Mouse (Mus musculus): ENCODE results near the gene Smok3b. TPM values are rescaled to one million over a fixed set of nuclear protein-coding genes. Genes with fewer than 3 reads are reported as not detected.
"Not testable (repeated sequence)": the region's sequence is repeated elsewhere in the genome, so short reads cannot be mapped to it uniquely, and the experiment has no call there.

The Smok3b gene
- not detected in 2 replicates for polyA plus RNA-seq (2015; fragmentation: Nextera tagmentation; extraction: Ambion mirVana)

GRCm38 (mm10) chr5:138020961-138021479 lies at the start of gene Smok3b, which contains the start of gene Smok3a:
Smok3b (plus strand) TSS chr5:138021429.
Smok3a (plus strand) TSS chr5:138021261.
- WGBS (ENCODE audit: insufficient replicate concordance): 66% methylated on average over 3 of the region's 7 CpGs
- ATAC-seq (ENCODE audit: low read depth); H3K27me3 ChIP-seq (ENCODE audit: control insufficient read depth, insufficient read depth, low read depth, low read length); H3K4me1 ChIP-seq (ENCODE audit: control insufficient read depth, low read depth, low read length); H3K36me3 ChIP-seq (ENCODE audit: control insufficient read depth, insufficient read depth); H3K27ac ChIP-seq (ENCODE audit: low read length); H3K9ac ChIP-seq (ENCODE audit: low read depth, low read length); H3K4me2 ChIP-seq (ENCODE audit: low read depth, low read length); H3K9me3 ChIP-seq (replicated peaks; ENCODE audit: control insufficient read depth, low read length); H3K4me3 ChIP-seq (ENCODE audit: low read depth, low read length): not testable (repeated sequence)

- H3K27ac ChIP-seq (ENCODE audit: low read length): no peak overlapping the region
- no peaks in the 10 kb centered on the region for H3K9me3 ChIP-seq (replicated peaks; ENCODE audit: control insufficient read depth, low read length)
- 43% methylated on average over 2 of the region's 2 CpGs for WGBS (ENCODE audit: insufficient replicate concordance)
- no peaks in the 10 kb centered on the region for H3K36me3 ChIP-seq (ENCODE audit: control insufficient read depth, insufficient read depth)
- H3K9ac ChIP-seq (ENCODE audit: low read depth, low read length): no peak overlapping the region
- H3K4me3 ChIP-seq (ENCODE audit: low read depth, low read length): no peak overlapping the region
- H3K4me1 ChIP-seq (ENCODE audit: control insufficient read depth, low read depth, low read length): no peaks in the 10 kb centered on the region
- H3K4me2 ChIP-seq (ENCODE audit: low read depth, low read length): no peak overlapping the region
- ATAC-seq (ENCODE audit: low read depth): no peak
- H3K27me3 ChIP-seq (ENCODE audit: control insufficient read depth, insufficient read depth, low read depth, low read length): no peaks in the 10 kb centered on the region
Observed at GRCm38 (mm10) chr5:137973161-137973560, 48.1 kb upstream of the Smok3b start.

- no peak overlapping the region for H3K27ac ChIP-seq (ENCODE audit: low read length)
- 43% methylated on average over 3 of the region's 3 CpGs for WGBS (ENCODE audit: insufficient replicate concordance)
- no peaks in the 10 kb centered on the region for H3K36me3 ChIP-seq (ENCODE audit: control insufficient read depth, insufficient read depth)
- H3K9ac ChIP-seq (ENCODE audit: low read depth, low read length): no peak overlapping the region
- no peaks in the 10 kb centered on the region for H3K9me3 ChIP-seq (replicated peaks; ENCODE audit: control insufficient read depth, low read length)
- H3K27me3 ChIP-seq (ENCODE audit: control insufficient read depth, insufficient read depth, low read depth, low read length): no peaks in the 10 kb centered on the region
- no peaks in the 10 kb centered on the region for H3K4me1 ChIP-seq (ENCODE audit: control insufficient read depth, low read depth, low read length)
- no peak for ATAC-seq (ENCODE audit: low read depth)
- no peak overlapping the region for H3K4me2 ChIP-seq (ENCODE audit: low read depth, low read length)
- no peak overlapping the region for H3K4me3 ChIP-seq (ENCODE audit: low read depth, low read length)
Observed at GRCm38 (mm10) chr5:137973738-137974137, 47.5 kb upstream of the Smok3b start.

GRCm38 (mm10) chr5:137974724-137975123 lies 46.5 kb upstream of the Smok3b start:
- Histone ChIP-seq H3K9me3 (replicated peaks; ENCODE audit: control insufficient read depth, low read length) (no peaks in the 10 kb centered on the region), H3K4me2 (ENCODE audit: low read depth, low read length) (no peak overlapping the region), H3K4me1 (ENCODE audit: control insufficient read depth, low read depth, low read length) (no peaks in the 10 kb centered on the region), H3K27ac (ENCODE audit: low read length) (0 out of 2 replicates have a peak overlapping the region, but pooled peaks have one; percentile 3), H3K36me3 (ENCODE audit: control insufficient read depth, insufficient read depth) (no peaks in the 10 kb centered on the region), H3K9ac (ENCODE audit: low read depth, low read length) (no peak overlapping the region), H3K4me3 (ENCODE audit: low read depth, low read length) (no peak overlapping the region), H3K27me3 (ENCODE audit: control insufficient read depth, insufficient read depth, low read depth, low read length) (no peaks in the 10 kb centered on the region)
- 28% methylated on average over 3 of the region's 3 CpGs for WGBS (ENCODE audit: insufficient replicate concordance)
- peak; percentile 39; the same call in 1 of the 2 replicates for ATAC-seq (ENCODE audit: low read depth)

- ATAC-seq (ENCODE audit: low read depth): no peak
- H3K4me1 ChIP-seq (ENCODE audit: control insufficient read depth, low read depth, low read length): no peaks in the 10 kb centered on the region
- H3K9ac ChIP-seq (ENCODE audit: low read depth, low read length): no peak overlapping the region
- H3K4me2 ChIP-seq (ENCODE audit: low read depth, low read length): no peak overlapping the region
- H3K27ac ChIP-seq (ENCODE audit: low read length): 0 out of 2 replicates have a peak overlapping the region, but pooled peaks have one; percentile 3
- no peaks in the 10 kb centered on the region for H3K36me3 ChIP-seq (ENCODE audit: control insufficient read depth, insufficient read depth)
- no peaks in the 10 kb centered on the region for H3K9me3 ChIP-seq (replicated peaks; ENCODE audit: control insufficient read depth, low read length)
- 20% methylated on average over 1 of the region's 1 CpGs for WGBS (ENCODE audit: insufficient replicate concordance)
- no peaks in the 10 kb centered on the region for H3K27me3 ChIP-seq (ENCODE audit: control insufficient read depth, insufficient read depth, low read depth, low read length)
- H3K4me3 ChIP-seq (ENCODE audit: low read depth, low read length): no peak overlapping the region
Observed at GRCm38 (mm10) chr5:137975434-137975833, 45.8 kb upstream of the Smok3b start.

- no peaks in the 10 kb centered on the region for H3K36me3 ChIP-seq (ENCODE audit: control insufficient read depth, insufficient read depth)
- ATAC-seq (ENCODE audit: low read depth): no peak
- WGBS (ENCODE audit: insufficient replicate concordance): 23% methylated on average over 1 of the region's 1 CpGs
- no peaks in the 10 kb centered on the region for H3K27me3 ChIP-seq (ENCODE audit: control insufficient read depth, insufficient read depth, low read depth, low read length)
- no peaks in the 10 kb centered on the region for H3K9me3 ChIP-seq (replicated peaks; ENCODE audit: control insufficient read depth, low read length)
- no peak overlapping the region for H3K27ac ChIP-seq (ENCODE audit: low read length)
- no peak overlapping the region for H3K4me3 ChIP-seq (ENCODE audit: low read depth, low read length)
- H3K9ac ChIP-seq (ENCODE audit: low read depth, low read length): no peak overlapping the region
- no peaks in the 10 kb centered on the region for H3K4me1 ChIP-seq (ENCODE audit: control insufficient read depth, low read depth, low read length)
- no peak overlapping the region for H3K4me2 ChIP-seq (ENCODE audit: low read depth, low read length)
Observed at GRCm38 (mm10) chr5:137977291-137977690, 43.9 kb upstream of the Smok3b start.

- Histone ChIP-seq H3K9ac (ENCODE audit: low read depth, low read length) (no peak overlapping the region), H3K27ac (ENCODE audit: low read length) (no peak overlapping the region), H3K36me3 (ENCODE audit: control insufficient read depth, insufficient read depth) (no peaks in the 10 kb centered on the region), H3K9me3 (replicated peaks; ENCODE audit: control insufficient read depth, low read length) (no peaks in the 10 kb centered on the region), H3K4me1 (ENCODE audit: control insufficient read depth, low read depth, low read length) (no peaks in the 10 kb centered on the region), H3K4me2 (ENCODE audit: low read depth, low read length) (no peak overlapping the region), H3K27me3 (ENCODE audit: control insufficient read depth, insufficient read depth, low read depth, low read length) (no peaks in the 10 kb centered on the region), H3K4me3 (ENCODE audit: low read depth, low read length) (no peak overlapping the region)
- 40% methylated on average over 2 of the region's 2 CpGs for WGBS (ENCODE audit: insufficient replicate concordance)
- no peak for ATAC-seq (ENCODE audit: low read depth)
Observed at GRCm38 (mm10) chr5:137979081-137979480, 42.1 kb upstream of the Smok3b start.

GRCm38 (mm10) chr5:137981300-137981699 lies 39.9 kb upstream of the Smok3b start, which contains the start of gene Azgp1:
Azgp1 (plus strand) TSS chr5:137981520.
- no peak within 1 kb of the TSS; the same call in 1 of the 2 replicates for H3K4me2 ChIP-seq (ENCODE audit: low read depth, low read length)
- 31% methylated on average over 4 of the region's 4 CpGs for WGBS (ENCODE audit: insufficient replicate concordance)
- no peak within 1 kb of the TSS; the same call in 1 of the 2 replicates for H3K27ac ChIP-seq (ENCODE audit: low read length)
- no peaks in the 10 kb centered on the region for H3K9me3 ChIP-seq (replicated peaks; ENCODE audit: control insufficient read depth, low read length)
- H3K27me3 ChIP-seq (ENCODE audit: control insufficient read depth, insufficient read depth, low read depth, low read length): no peaks in the 10 kb centered on the region
- H3K4me3 ChIP-seq (ENCODE audit: low read depth, low read length): peak within 1 kb of the TSS; percentile 27
- H3K9ac ChIP-seq (ENCODE audit: low read depth, low read length): no peak within 1 kb of the TSS
- ATAC-seq (ENCODE audit: low read depth): peak; percentile 79
- no peaks in the 10 kb centered on the region for H3K36me3 ChIP-seq (ENCODE audit: control insufficient read depth, insufficient read depth)
- H3K4me1 ChIP-seq (ENCODE audit: control insufficient read depth, low read depth, low read length): no peaks in the 10 kb centered on the region

GRCm38 (mm10) chr5:137986351-137986750 lies 34.9 kb upstream of the Smok3b start:
- Histone ChIP-seq H3K4me2 (ENCODE audit: low read depth, low read length) (no peak overlapping the region), H3K27me3 (ENCODE audit: control insufficient read depth, insufficient read depth, low read depth, low read length) (no peaks in the 10 kb centered on the region), H3K4me3 (ENCODE audit: low read depth, low read length) (no peak overlapping the region), H3K9ac (ENCODE audit: low read depth, low read length) (no peak overlapping the region), H3K4me1 (ENCODE audit: control insufficient read depth, low read depth, low read length) (no peaks in the 10 kb centered on the region), H3K9me3 (replicated peaks; ENCODE audit: control insufficient read depth, low read length) (no peaks in the 10 kb centered on the region), H3K27ac (ENCODE audit: low read length) (no peak overlapping the region), H3K36me3 (ENCODE audit: control insufficient read depth, insufficient read depth) (no peaks in the 10 kb centered on the region)
- ATAC-seq (ENCODE audit: low read depth): peak; percentile 47; the same call in 1 of the 2 replicates
- WGBS (ENCODE audit: insufficient replicate concordance): 55% methylated on average over 1 of the region's 1 CpGs

Measured in liver, embryonic 16.5 days (tissue).